Mouse (Mus musculus) colon, adult 2 months (tissue): Measurements from ENCODE around the gene Tbrg4. TPM values are rescaled to one million over a fixed set of nuclear protein-coding genes. Genes with fewer than 3 reads are reported as not detected.

Experiments
- polyA plus RNA-seq: library from polyadenylated mRNA; depleted of rRNA; stranded (reverse); fragments of >200 nt; gene quantifications from 2 replicates; pipeline ENCODE4 v1.2.3, GENCODE M21; 2012; rRNA removed

The Tbrg4 gene
- 184 and 198 TPM in 2 replicates for polyA plus RNA-seq

GRCm38 (mm10) chr11:6625478-6626387 lies at the start of gene Tbrg4:
TSS of gene Tbrg4 (minus strand) at chr11:6626067.

GRCm38 (mm10) chr11:6658271-6658670 lies 32.4 kb upstream of the Tbrg4 start, which contains the start of gene Ramp3:
TSS of gene Ramp3 (plus strand) at chr11:6658521.

GRCm38 (mm10) chr11:6638537-6638936 lies 12.7 kb upstream of the Tbrg4 start, which contains the start of gene Wap:
TSS of gene Wap (minus strand) at chr11:6638637.

GRCm38 (mm10) chr11:6605491-6606399 lies 20.1 kb downstream of the Tbrg4 start, which contains the start of gene Nacad:
TSS of gene Nacad (minus strand) at chr11:6606053.

Other genes starting within 250 kb of the Tbrg4 start
- 60.2 and 84.5 TPM in 2 replicates for gene Zmiz2, start 237.0 kb downstream of the Tbrg4 start, polyA plus RNA-seq
- gene Ppia, start 210.6 kb downstream of the Tbrg4 start, polyA plus RNA-seq, result 308 and 324 TPM in 2 replicates
- gene H2afv, start 181.6 kb downstream of the Tbrg4 start, polyA plus RNA-seq, result 50.9 and 59.6 TPM in 2 replicates
- gene Purb, start 150.2 kb downstream of the Tbrg4 start, polyA plus RNA-seq, result 10.4 and 10.8 TPM in 2 replicates
- gene Myo1g, start 105.1 kb downstream of the Tbrg4 start, polyA plus RNA-seq, result 9.3 and 9.6 TPM in 2 replicates
- gene Ccm2, start 79.2 kb downstream of the Tbrg4 start, polyA plus RNA-seq, result 76.0 and 76.2 TPM in 2 replicates
- gene Nacad, start 20.0 kb downstream of the Tbrg4 start, polyA plus RNA-seq, result 12.6 and 18.6 TPM in 2 replicates
- gene Wap, start 12.6 kb upstream of the Tbrg4 start, polyA plus RNA-seq, result not detected in 2 replicates
- 5.1 and 5.2 TPM in 2 replicates for gene Ramp3, start 32.5 kb upstream of the Tbrg4 start, polyA plus RNA-seq
- not detected in 2 replicates for gene Gm11983, start 211.6 kb upstream of the Tbrg4 start, polyA plus RNA-seq